Mouse (Mus musculus) embryonic facial prominence, embryonic 15.5 days (tissue): ENCODE measurements around the gene Naif1. TPM values are rescaled to one million over a fixed set of nuclear protein-coding genes. Genes with fewer than 3 reads are reported as not detected.
A peak's percentile ranks its signal among the peaks of the same experiment; 100 is the strongest.
"Not testable (repeated sequence)": the region's sequence is repeated elsewhere in the genome, so short reads cannot be mapped to it uniquely, and the experiment has no call there.

Source experiments
- ATAC-seq: fragments of 200-750 bp; cut with Nextera tagmentation; 2 replicates; pipeline ENCODE4 v1.8.0; 2017; ENCODE audit warnings: low read depth, moderate TSS enrichment; ENCODE audit not compliant: insufficient number of reproducible peaks, low FRiP score, low TSS enrichment
- H3K27ac ChIP-seq: fragments of 300-500 bp; sonication (generic); replicated peaks from 2 replicates; pipeline ENCODE4 v1.5.1; 2015; ENCODE audit warnings: mild to moderate bottlenecking, inconsistent platforms
- H3K27me3 ChIP-seq: fragments of 300-500 bp; sonication (generic); 2 replicates; pipeline ENCODE4 v1.6.1; 2015; ENCODE audit warnings: inconsistent platforms
- H3K36me3 ChIP-seq: fragments of 300-500 bp; sonication (generic); 2 replicates; pipeline ENCODE4 v1.6.1; 2015; ENCODE audit warnings: mild to moderate bottlenecking, inconsistent platforms
- H3K4me1 ChIP-seq: fragments of 300-500 bp; sonication (generic); 2 replicates; pipeline ENCODE4 v1.6.1; 2015; ENCODE audit warnings: inconsistent platforms
- H3K4me2 ChIP-seq: fragments of 300-500 bp; sonication (generic); replicated peaks from 2 replicates; pipeline ENCODE4 v1.6.1; 2015; ENCODE audit warnings: mild to moderate bottlenecking, inconsistent platforms
- H3K4me3 ChIP-seq: fragments of 300-500 bp; sonication (generic); replicated peaks from 2 replicates; pipeline ENCODE4 v1.5.1; 2015; ENCODE audit warnings: mild to moderate bottlenecking, inconsistent platforms
- H3K9ac ChIP-seq: fragments of 300-500 bp; sonication (generic); 2 replicates; pipeline ENCODE4 v1.6.1; 2015; ENCODE audit warnings: inconsistent platforms
- H3K9me3 ChIP-seq: fragments of 300-500 bp; sonication (generic); replicated peaks from 2 replicates; pipeline ENCODE4 v1.6.1; 2016; ENCODE audit warnings: inconsistent platforms
- WGBS: fragments of 180-500 bp; shearing (Covaris S2); methylation state at CpG from one replicate; pipeline ENCODE4 v1.1.7; 2015; 5-methylcytosine and 5-hydroxymethylcytosine counted together
- polyA plus RNA-seq: library from polyadenylated mRNA; unstranded; fragments of >200 nt; fragmentation: Nextera tagmentation; extraction: Ambion mirVana; gene quantifications from 2 replicates; pipeline ENCODE4 v1.2.1, GENCODE M21; 2015

Gene Naif1
- polyA plus RNA-seq, 1 experiment from 2014 or later: 6.2 TPM

DNA sequence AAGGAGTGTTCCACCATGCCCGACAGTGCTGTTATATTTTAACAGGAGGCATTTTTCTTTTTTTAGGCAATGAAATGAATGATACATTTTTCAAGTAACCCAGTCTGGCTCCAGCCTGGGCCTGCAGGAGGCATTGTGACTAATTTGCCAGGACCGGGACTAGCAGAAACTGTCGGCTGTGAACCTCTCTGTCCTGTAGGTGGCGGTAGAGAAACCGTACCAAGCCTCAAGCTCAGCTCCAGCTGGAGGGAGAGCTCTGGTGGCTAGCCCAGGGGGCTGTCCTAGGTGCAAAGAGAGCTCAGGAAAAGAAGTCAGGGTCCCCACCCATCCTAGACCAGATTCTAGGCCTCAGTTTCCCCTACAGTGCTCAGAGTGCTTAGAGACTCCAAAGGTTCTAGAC lies 38.4 kb downstream of the Naif1 start:
- H3K36me3 ChIP-seq: no peaks in the 10 kb centered on the region
- ATAC-seq: no peak
- H3K27ac ChIP-seq: no peak overlapping the region
- H3K27me3 ChIP-seq: no peaks in the 10 kb centered on the region
- no peaks in the 10 kb centered on the region for H3K4me1 ChIP-seq
- no peak overlapping the region for H3K9ac ChIP-seq
- no peak overlapping the region for H3K4me2 ChIP-seq
- no peak overlapping the region for H3K4me3 ChIP-seq
- 1% methylated on average over 5 of the region's 5 CpGs for WGBS
- H3K9me3 ChIP-seq: no peaks in the 10 kb centered on the region

DNA sequence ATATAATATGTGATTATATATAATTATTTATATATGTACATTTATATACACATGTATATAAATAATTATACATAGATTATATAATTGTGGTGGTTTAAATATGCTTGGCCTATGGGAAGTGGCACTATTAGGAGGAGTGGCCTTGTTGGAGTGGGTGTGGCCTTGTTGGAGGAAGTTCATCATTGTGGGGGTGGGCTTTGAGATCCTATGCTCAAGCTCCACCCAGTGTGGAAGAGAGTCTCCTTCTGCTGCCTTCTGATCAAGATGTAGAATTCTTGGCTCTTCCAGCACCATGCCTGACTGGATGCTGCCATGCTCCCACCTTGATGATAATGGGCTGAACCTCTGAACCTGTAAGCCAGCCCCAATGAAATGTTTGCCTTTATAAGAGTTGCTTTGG lies 40.5 kb downstream of the Naif1 start:
- not testable (repeated sequence) for H3K9ac ChIP-seq, H3K27ac ChIP-seq, H3K9me3 ChIP-seq, H3K4me3 ChIP-seq, ATAC-seq, H3K4me1 ChIP-seq, H3K4me2 ChIP-seq, H3K27me3 ChIP-seq, H3K36me3 ChIP-seq

DNA sequence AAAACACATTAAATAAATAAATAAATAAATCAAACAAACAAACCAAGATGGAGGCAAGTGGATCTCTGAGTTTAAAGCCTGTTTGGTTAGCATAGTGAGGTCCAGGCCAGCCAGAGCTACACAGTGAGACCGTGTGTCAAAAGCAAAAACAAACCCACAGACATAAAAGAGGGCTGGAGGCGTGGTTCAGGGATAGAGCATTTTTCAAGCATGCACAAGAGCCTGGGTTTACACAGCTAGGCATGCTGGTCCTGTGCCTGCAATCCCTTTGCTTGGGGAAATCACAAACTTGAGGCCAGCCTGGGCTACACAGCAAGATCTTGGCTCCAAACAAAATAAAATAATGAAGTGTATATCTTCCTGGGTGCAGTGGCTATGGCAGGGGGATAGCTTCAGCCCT lies 42.4 kb downstream of the Naif1 start:
- WGBS: 50% methylated on average over 2 of the region's 2 CpGs
- no peak overlapping the region for H3K27ac ChIP-seq
- no peak overlapping the region for H3K4me2 ChIP-seq
- H3K27me3 ChIP-seq: no peaks in the 10 kb centered on the region
- no peaks in the 10 kb centered on the region for H3K36me3 ChIP-seq
- H3K4me1 ChIP-seq: 0 out of 2 replicates have a peak, but pooled peaks cover 4% of the 10 kb centered on the region
- no peak for ATAC-seq
- H3K9me3 ChIP-seq: no peaks in the 10 kb centered on the region
- no peak overlapping the region for H3K4me3 ChIP-seq
- no peak overlapping the region for H3K9ac ChIP-seq

DNA sequence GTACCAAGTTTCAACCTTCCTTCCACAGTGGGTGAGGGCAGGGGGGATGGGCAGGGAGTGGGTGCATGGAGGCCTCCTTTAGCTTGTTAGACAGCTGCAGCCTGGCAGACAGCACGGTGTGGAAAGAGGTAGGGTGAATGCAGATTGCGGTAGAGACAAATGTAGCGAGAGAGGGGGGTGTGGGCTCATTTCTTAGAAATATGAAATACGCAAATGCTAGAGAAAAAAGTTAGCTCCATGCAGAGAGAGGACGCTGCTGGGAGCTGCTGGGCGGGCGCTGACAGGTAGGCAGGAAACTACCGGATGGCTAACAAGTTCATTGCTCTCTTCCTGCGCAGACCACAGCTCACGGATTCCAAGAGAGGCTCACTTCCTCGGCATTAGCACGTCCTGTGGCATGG lies 43.0 kb downstream of the Naif1 start:
- H3K27me3 ChIP-seq: no peaks in the 10 kb centered on the region
- no peaks in the 10 kb centered on the region for H3K9me3 ChIP-seq
- H3K9ac ChIP-seq: no peak overlapping the region
- ATAC-seq: no peak
- no peak overlapping the region for H3K4me2 ChIP-seq
- no peaks in the 10 kb centered on the region for H3K36me3 ChIP-seq
- WGBS: 60% methylated on average over 12 of the region's 12 CpGs
- no peak overlapping the region for H3K4me3 ChIP-seq
- no peak overlapping the region for H3K27ac ChIP-seq
- H3K4me1 ChIP-seq: 0 out of 2 replicates have a peak, but pooled peaks cover 4% of the 10 kb centered on the region

GRCm38 (mm10) chr2:32494522-32494921 lies 44.3 kb downstream of the Naif1 start:
- H3K27me3 ChIP-seq: no peaks in the 10 kb centered on the region
- H3K27ac ChIP-seq: no peak overlapping the region
- 66% methylated on average over 2 of the region's 2 CpGs for WGBS
- no peaks in the 10 kb centered on the region for H3K9me3 ChIP-seq
- no peaks in the 10 kb centered on the region for H3K36me3 ChIP-seq
- no peak for ATAC-seq
- H3K9ac ChIP-seq: no peak overlapping the region
- no peak overlapping the region for H3K4me2 ChIP-seq
- 0 out of 2 replicates have a peak, but pooled peaks cover 4% of the 10 kb centered on the region for H3K4me1 ChIP-seq
- no peak overlapping the region for H3K4me3 ChIP-seq

GRCm38 (mm10) chr2:32495185-32495726 lies 45.0 kb downstream of the Naif1 start:
- no peak overlapping the region for H3K4me2 ChIP-seq
- H3K4me3 ChIP-seq: no peak overlapping the region
- no peaks in the 10 kb centered on the region for H3K27me3 ChIP-seq
- no peaks in the 10 kb centered on the region for H3K9me3 ChIP-seq
- H3K27ac ChIP-seq: no peak overlapping the region
- 0 out of 2 replicates have a peak, but pooled peaks cover 4% of the 10 kb centered on the region for H3K4me1 ChIP-seq
- ATAC-seq: no peak
- 62% methylated on average over 20 of the region's 20 CpGs for WGBS
- H3K36me3 ChIP-seq: no peaks in the 10 kb centered on the region
- no peak overlapping the region for H3K9ac ChIP-seq

DNA sequence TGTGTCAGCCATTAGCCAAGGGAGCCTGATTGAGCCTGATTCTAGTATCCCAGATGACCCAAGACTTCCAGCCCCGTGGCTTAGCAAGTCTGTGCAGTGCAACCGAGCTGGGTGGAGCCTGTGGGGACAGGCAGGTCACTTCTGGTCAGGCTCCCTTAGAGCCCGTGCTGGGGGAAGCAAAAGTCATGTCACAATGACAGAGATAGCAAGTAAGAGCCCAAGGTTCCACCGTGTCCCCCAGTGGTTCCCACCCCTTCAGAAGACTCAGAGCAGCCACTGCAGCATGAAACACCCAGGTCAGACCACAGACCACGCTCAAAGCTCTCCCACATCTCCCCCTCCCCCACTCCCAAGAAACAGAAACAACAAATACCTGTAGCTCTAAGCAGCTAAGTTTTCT lies 45.9 kb downstream of the Naif1 start:
- Histone ChIP-seq H3K4me1 (0 out of 2 replicates have a peak, but pooled peaks cover 4% of the 10 kb centered on the region), H3K27ac (no peak overlapping the region), H3K4me2 (no peak overlapping the region), H3K27me3 (no peaks in the 10 kb centered on the region), H3K9ac (no peak overlapping the region), H3K4me3 (no peak overlapping the region), H3K36me3 (no peaks in the 10 kb centered on the region), H3K9me3 (no peaks in the 10 kb centered on the region)
- ATAC-seq: no peak
- 59% methylated on average over 5 of the region's 5 CpGs for WGBS

GRCm38 (mm10) chr2:32499365-32499764 lies 49.1 kb downstream of the Naif1 start:
- no peak overlapping the region for H3K4me2 ChIP-seq
- WGBS: 89% methylated on average over 4 of the region's 4 CpGs
- no peaks in the 10 kb centered on the region for H3K9me3 ChIP-seq
- no peak overlapping the region for H3K4me3 ChIP-seq
- ATAC-seq: no peak
- H3K9ac ChIP-seq: no peak overlapping the region
- H3K4me1 ChIP-seq: 0 out of 2 replicates have a peak, but pooled peaks cover 4% of the 10 kb centered on the region
- H3K27me3 ChIP-seq: no peaks in the 10 kb centered on the region
- H3K27ac ChIP-seq: no peak overlapping the region
- no peaks in the 10 kb centered on the region for H3K36me3 ChIP-seq

DNA sequence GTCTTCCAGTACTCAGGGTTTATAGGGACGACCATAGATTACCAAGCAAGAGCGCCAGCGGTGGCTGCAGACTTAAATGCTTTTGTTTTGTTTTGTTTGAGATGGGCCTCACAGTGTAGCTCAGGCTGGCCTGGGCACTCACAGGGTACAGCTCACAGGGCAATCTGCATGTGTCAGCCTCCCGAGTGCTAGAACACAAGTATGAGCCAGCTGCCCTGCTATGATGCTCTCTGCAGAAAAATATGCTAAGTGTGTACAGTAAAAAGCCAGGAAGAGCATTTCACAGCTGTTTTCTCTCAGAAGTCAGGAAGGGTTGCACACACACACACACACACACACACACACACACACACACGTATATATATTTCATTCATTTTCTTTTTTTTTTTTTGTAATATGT lies 50.2 kb downstream of the Naif1 start:
- H3K27me3 ChIP-seq: no peaks in the 10 kb centered on the region
- no peak for ATAC-seq

GRCm38 (mm10) chr2:32501754-32502324 lies 51.6 kb downstream of the Naif1 start:
- Histone ChIP-seq H3K4me1 (no peaks in the 10 kb centered on the region), H3K27me3 (no peaks in the 10 kb centered on the region), H3K27ac (no peak overlapping the region), H3K36me3 (no peaks in the 10 kb centered on the region), H3K4me2 (no peak overlapping the region), H3K9ac (no peak overlapping the region), H3K4me3 (no peak overlapping the region), H3K9me3 (no peaks in the 10 kb centered on the region)
- WGBS: 46% methylated on average over 5 of the region's 5 CpGs
- peak; percentile 24; the same call in 1 of the 2 replicates for ATAC-seq

More for the DNA sequence above, 50.2 kb downstream of the Naif1 start:
- no peak overlapping the region for H3K27ac ChIP-seq
- H3K4me2 ChIP-seq: no peak overlapping the region
- H3K9me3 ChIP-seq: no peaks in the 10 kb centered on the region
- H3K4me3 ChIP-seq: no peak overlapping the region
- 69% methylated on average over 5 of the region's 5 CpGs for WGBS
- no peak overlapping the region for H3K9ac ChIP-seq
- no peaks in the 10 kb centered on the region for H3K36me3 ChIP-seq
- no peaks in the 10 kb centered on the region for H3K4me1 ChIP-seq

GRCm38 (mm10) chr2:32502843-32503242 lies 52.6 kb downstream of the Naif1 start:
- Histone ChIP-seq H3K27me3 (no peaks in the 10 kb centered on the region), H3K9me3 (no peaks in the 10 kb centered on the region), H3K9ac (no peak overlapping the region), H3K36me3 (no peaks in the 10 kb centered on the region), H3K27ac (peak overlapping the region; percentile 34; the same call in 1 of the 2 replicates), H3K4me1 (no peaks in the 10 kb centered on the region), H3K4me2 (no peak overlapping the region), H3K4me3 (no peak overlapping the region)
- ATAC-seq: no peak
- 76% methylated on average over 12 of the region's 12 CpGs for WGBS

GRCm38 (mm10) chr2:32503588-32503987 lies 53.3 kb downstream of the Naif1 start:
- Histone ChIP-seq H3K4me3 (no peak overlapping the region), H3K27me3 (no peaks in the 10 kb centered on the region), H3K4me1 (no peaks in the 10 kb centered on the region), H3K9me3 (no peaks in the 10 kb centered on the region), H3K27ac (peak overlapping the region; percentile 34; the same call in 1 of the 2 replicates), H3K36me3 (no peaks in the 10 kb centered on the region), H3K9ac (no peak overlapping the region), H3K4me2 (no peak overlapping the region)
- no peak for ATAC-seq
- 39% methylated on average over 3 of the region's 3 CpGs for WGBS
